In the genomic region with DNA sequence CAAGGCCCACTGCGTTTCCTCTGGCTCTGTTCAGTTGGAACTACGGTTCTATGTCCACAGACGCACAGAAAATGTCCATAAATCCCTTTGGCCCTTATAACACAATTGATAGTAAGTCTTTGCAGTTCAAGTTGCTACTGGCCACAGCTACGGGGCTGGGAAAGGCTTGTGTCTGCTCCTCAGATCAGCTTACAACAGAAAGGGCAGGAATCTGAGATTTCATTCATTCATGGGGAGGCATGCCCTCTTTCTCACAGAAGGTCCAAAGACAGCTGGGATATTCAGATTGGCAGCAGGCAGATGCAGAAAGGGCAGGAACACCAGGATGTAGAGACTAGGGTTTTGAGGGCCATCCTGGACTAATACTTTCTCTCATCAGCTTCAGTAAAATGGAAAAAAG, we compare ENCODE assay signal across 13 mouse cellular contexts. TPM values are rescaled to one million over a fixed set of nuclear protein-coding genes. Genes with fewer than 3 reads are reported as not detected.
DNase-seq lines count a peak whose midpoint lies in the region; ATAC-seq and TF ChIP-seq lines count a peak whose summit lies in the region.
"Had no signal": no experiment of that assay in that cellular context is flagged by ENCODE, and none has a peak within 500 bp of the region (broad histone marks: within the 10 kb centered on the region; RNA-seq: fewer than 3 reads in every experiment).

No protein-coding gene starts in this region.

- intact Hi-C loops in gastrocnemius, adult 2 months (cut with DNase I), result no loop called here

- no peak overlapping the region for H3K4me2 ChIP-seq in intestine, embryonic 15.5 days (replicated peaks)
- H3K4me2 ChIP-seq in midbrain, embryonic 13.5 days (replicated peaks), result no peak overlapping the region

- 22% methylated on average over 4 of the region's 4 CpGs for WGBS in embryonic facial prominence, embryonic 10.5 days
- WGBS in intestine, embryonic 15.5 days, result 34% methylated on average over 4 of the region's 4 CpGs
- WGBS in midbrain, embryonic 13.5 days, result 33% methylated on average over 4 of the region's 4 CpGs

- no peak for ATAC-seq in intestine, embryonic 15.5 days
- ATAC-seq in midbrain, embryonic 13.5 days, result no peak

- no peak overlapping the region for H3K9ac ChIP-seq in intestine, embryonic 15.5 days
- H3K9ac ChIP-seq in midbrain, embryonic 13.5 days (replicated peaks), result no peak overlapping the region

- peaks cover 6% of the 10 kb centered on the region; the same call in 1 of the 2 replicates for H3K27me3 ChIP-seq in embryonic facial prominence, embryonic 10.5 days (replicated peaks; ENCODE audit: low read depth, poor library complexity, severe bottlenecking)
- no peaks in the 10 kb centered on the region for H3K27me3 ChIP-seq in intestine, embryonic 15.5 days (replicated peaks)
- H3K27me3 ChIP-seq in midbrain, embryonic 13.5 days, result no peaks in the 10 kb centered on the region

- H3K9me3 ChIP-seq in embryonic facial prominence, embryonic 10.5 days, result 0 out of 2 replicates have a peak, but pooled peaks cover 3% of the 10 kb centered on the region
- no peaks in the 10 kb centered on the region for H3K9me3 ChIP-seq in intestine, embryonic 15.5 days
- no peaks in the 10 kb centered on the region for H3K9me3 ChIP-seq in midbrain, embryonic 13.5 days

- no peaks in the 10 kb centered on the region for H3K36me3 ChIP-seq in embryonic facial prominence, embryonic 10.5 days (replicated peaks)
- H3K36me3 ChIP-seq in intestine, embryonic 15.5 days, result no peaks in the 10 kb centered on the region
- no peaks in the 10 kb centered on the region for H3K36me3 ChIP-seq in midbrain, embryonic 13.5 days

- peaks cover 52% of the 10 kb centered on the region for H3K4me1 ChIP-seq in embryonic facial prominence, embryonic 10.5 days
- peaks cover 17% of the 10 kb centered on the region for H3K4me1 ChIP-seq in intestine, embryonic 15.5 days (replicated peaks)
- H3K4me1 ChIP-seq in midbrain, embryonic 13.5 days (replicated peaks), result peaks cover 20% of the 10 kb centered on the region

- no peak for TF ChIP-seq CTCF in gastrocnemius, adult 2 months (IDR thresholded peaks at IDR 0.05)

- peak; percentile 68 for DNase-seq in embryo, embryonic 10 days (ENCODE audit: low spot score)
- DNase-seq in embryo, embryonic 9.5 days (ENCODE audit: extremely low spot score), result no peak
- peak; percentile 44 for DNase-seq in embryonic facial prominence, embryonic 10.5 days (ENCODE audit: low spot score)
- DNase-seq in gastrocnemius, adult 2 months, result no peak
- no peak for DNase-seq in heart, adult 11 months
- DNase-seq in layer of hippocampus, adult 9-11 months, result no peak
- DNase-seq: cerebellum, postnatal 14 days; lung, postnatal 10 days; right cerebral cortex, postnatal 25 days; thymus, postnatal 14 days had no signal

- H3K27ac ChIP-seq in embryonic facial prominence, embryonic 10.5 days (replicated peaks), result peak overlapping the region; percentile 82
- H3K27ac ChIP-seq in intestine, embryonic 15.5 days, result peak overlapping the region; percentile 18; the same call in 1 of the 2 replicates
- H3K27ac ChIP-seq in midbrain, embryonic 13.5 days, result peak overlapping the region; percentile 62; the same call in 1 of the 2 replicates
- no peak overlapping the region for H3K27ac ChIP-seq in gastrocnemius, adult 2 months
- H3K27ac ChIP-seq: left cerebral cortex, adult 2 months had no signal

- peak overlapping the region; percentile 12; the same call in 1 of the 2 replicates for H3K4me3 ChIP-seq in embryonic facial prominence, embryonic 10.5 days
- H3K4me3 ChIP-seq in intestine, embryonic 15.5 days (replicated peaks), result no peak overlapping the region
- no peak overlapping the region for H3K4me3 ChIP-seq in midbrain, embryonic 13.5 days (replicated peaks)
- H3K4me3 ChIP-seq in gastrocnemius, adult 2 months, result no peak overlapping the region
- H3K4me3 ChIP-seq: left cerebral cortex, adult 2 months had no signal

RNA-seq across cellular contexts. Expression of gene Fzd7, which starts 43.9 kb away (rescaled TPM):
- polyA plus RNA-seq in embryonic facial prominence, embryonic 10.5 days (2016; fragmentation: Nextera tagmentation; extraction: Ambion mirVana), result 12.7 and 14.4 TPM in 2 replicates
- 6.3 and 7.5 TPM in 2 replicates for polyA plus RNA-seq in intestine, embryonic 15.5 days (2015; fragmentation: Nextera tagmentation; extraction: Ambion mirVana)
- polyA plus RNA-seq in midbrain, embryonic 13.5 days (2015; fragmentation: Nextera tagmentation; extraction: Ambion mirVana), result 2.7 and 4.0 TPM in 2 replicates
- total RNA-seq in gastrocnemius, adult 2 months (2021), result 10 to 100 TPM; 21.6 to 42.4 TPM

Comparison
In these comparisons a context has a peak if more than half of its experiments do, and no peak if none do; other contexts are left out.
1. DNase-seq: peak in embryo, embryonic 10 days (single experiment) and embryonic facial prominence, embryonic 10.5 days (single experiment); none in embryo, embryonic 9.5 days (single experiment), gastrocnemius, adult 2 months (single experiment), heart, adult 11 months (single experiment) and layer of hippocampus, adult 9-11 months (single experiment).